ENCODE assay signal across 20 mouse cellular contexts in the genomic region with DNA sequence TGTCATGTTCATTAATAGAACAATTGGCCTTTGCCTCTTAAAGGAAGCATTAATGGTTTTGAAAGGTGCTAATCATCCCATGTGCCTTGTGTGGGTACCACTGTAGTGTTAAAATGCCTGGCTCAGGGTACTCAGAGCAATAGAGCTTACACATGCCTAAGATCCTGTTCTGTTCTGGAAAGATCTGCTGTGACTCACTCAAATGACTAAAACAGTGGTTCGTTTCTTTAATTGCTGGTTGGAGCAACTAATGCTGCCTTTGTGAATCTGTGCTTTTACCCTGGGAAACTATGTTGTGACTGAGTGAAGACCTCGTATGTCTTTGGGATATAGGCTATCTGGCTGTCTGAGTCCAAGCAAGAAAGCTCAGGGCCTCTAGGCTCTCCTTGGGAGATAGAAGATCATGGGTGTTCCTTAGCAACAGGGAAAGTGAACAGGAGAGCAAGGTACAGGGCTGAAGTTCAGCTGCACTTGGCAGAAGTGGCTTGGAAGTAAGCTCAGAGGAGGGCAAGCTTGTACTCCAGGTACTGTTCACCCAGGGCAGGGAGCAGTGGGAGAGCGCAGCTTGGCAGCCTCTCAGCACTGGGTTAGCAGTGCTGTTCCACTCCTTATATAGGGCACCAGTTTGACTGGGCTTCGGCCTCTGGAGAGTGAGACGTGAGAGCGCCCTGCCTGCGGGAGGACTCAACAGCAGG. TPM values are rescaled to one million over a fixed set of nuclear protein-coding genes. Genes with fewer than 3 reads are reported as not detected.
DNase-seq lines count a peak whose midpoint lies in the region; ATAC-seq and TF ChIP-seq lines count a peak whose summit lies in the region.
"Had no signal": no experiment of that assay in that cellular context is flagged by ENCODE, and none has a peak within 500 bp of the region (broad histone marks: within the 10 kb centered on the region; RNA-seq: fewer than 3 reads in every experiment).

No protein-coding gene starts in this region.

- no peaks in the 10 kb centered on the region for H3K27me3 ChIP-seq in liver, adult 2 months (ENCODE audit: control insufficient read depth, insufficient read depth, low read length)
- no peaks in the 10 kb centered on the region for H3K27me3 ChIP-seq in kidney, postnatal 0 days (ENCODE audit: insufficient read depth, low read length)
- H3K27me3 ChIP-seq: embryonic facial prominence, embryonic 12.5 days; heart, embryonic 13.5 days; hindbrain, embryonic 15.5 days had no signal

- H3K4me2 ChIP-seq in kidney, postnatal 0 days (ENCODE audit: low read length): no peak overlapping the region
- H3K4me2 ChIP-seq: embryonic facial prominence, embryonic 12.5 days; heart, embryonic 13.5 days; hindbrain, embryonic 15.5 days had no signal

- no peaks in the 10 kb centered on the region for H3K36me3 ChIP-seq in liver, adult 2 months (ENCODE audit: control insufficient read depth, insufficient read depth, low read length)
- H3K36me3 ChIP-seq in kidney, postnatal 0 days (ENCODE audit: insufficient read depth, low read length): peaks cover 5% of the 10 kb centered on the region; the same call in 1 of the 2 replicates

- H3K79me2 ChIP-seq in liver, adult 2 months (ENCODE audit: control insufficient read depth, insufficient read depth, low read length): no peaks in the 10 kb centered on the region

- no peaks in the 10 kb centered on the region for H3K9me3 ChIP-seq in kidney, postnatal 0 days (replicated peaks; ENCODE audit: low read length)
- H3K9me3 ChIP-seq: embryonic facial prominence, embryonic 12.5 days; heart, embryonic 13.5 days; hindbrain, embryonic 15.5 days had no signal

- H3K27ac ChIP-seq in liver, adult 2 months (replicated peaks; ENCODE audit: insufficient read depth, low read depth, low read length): peak overlapping the region; percentile 73
- peak overlapping the region; percentile 72 for H3K27ac ChIP-seq in kidney, postnatal 0 days
- H3K27ac ChIP-seq: embryonic facial prominence, embryonic 12.5 days; heart, embryonic 13.5 days; hindbrain, embryonic 15.5 days had no signal

- 61% methylated on average over 7 of the region's 7 CpGs for WGBS in liver, adult 2 months
- 88% methylated on average over 7 of the region's 7 CpGs for WGBS in kidney, postnatal 0 days

- peaks cover 31% of the 10 kb centered on the region for H3K4me1 ChIP-seq in liver, adult 2 months (ENCODE audit: control insufficient read depth, insufficient read depth, low read length)
- peaks cover 13% of the 10 kb centered on the region for H3K4me1 ChIP-seq in kidney, postnatal 0 days (replicated peaks; ENCODE audit: insufficient read depth, low read length)
- H3K4me1 ChIP-seq: embryonic facial prominence, embryonic 12.5 days; hindbrain, embryonic 15.5 days had no signal

- peak overlapping the region; percentile 1 for H3K9ac ChIP-seq in liver, adult 2 months (ENCODE audit: low read depth, low read length)
- no peak overlapping the region for H3K9ac ChIP-seq in kidney, postnatal 0 days (ENCODE audit: low read depth, low read length)
- H3K9ac ChIP-seq: embryonic facial prominence, embryonic 12.5 days; heart, embryonic 13.5 days; hindbrain, embryonic 15.5 days had no signal

- TF ChIP-seq POLR2A in liver, adult 2 months (IDR thresholded peaks at IDR 0.05; ENCODE audit: extremely low read depth, insufficient read depth, low read length): no peak

- DNase-seq in adrenal gland, adult (ENCODE audit: inconsistent age in 2 of 2, low spot score in 1 of 2): peak; percentile 18 to 82
- no peak for DNase-seq in adrenal gland, postnatal 14 days
- peak; percentile 93 for DNase-seq in liver, adult 2 months (ENCODE audit: extremely low read depth, low read depth, low spot score)
- DNase-seq in liver: no peak
- peak; percentile 28 for DNase-seq in kidney, postnatal 0 days (ENCODE audit: low spot score)
- no peak for DNase-seq in gastrocnemius, postnatal 25 days
- no peak for DNase-seq in layer of hippocampus, adult 18-20 months (ENCODE audit: low spot score in 2 of 2)
- DNase-seq: cerebellum, adult 9-10 months; heart, postnatal 4 days; midbrain, embryonic 14.5 days; thymus, adult 18-20 months had no signal

- TF ChIP-seq CTCF in liver, adult 2 months (IDR thresholded peaks at IDR 0.05; ENCODE audit: low read depth, low read length): no peak
- no peak for TF ChIP-seq CTCF in kidney, postnatal 0 days (IDR thresholded peaks at IDR 0.05; ENCODE audit: low read depth)

- no peak overlapping the region for H3K4me3 ChIP-seq in liver, adult 2 months (ENCODE audit: insufficient read depth, low read depth, low read length)
- no peak overlapping the region for H3K4me3 ChIP-seq in kidney, postnatal 0 days (replicated peaks; ENCODE audit: low read depth, low read length)
- H3K4me3 ChIP-seq: embryonic facial prominence, embryonic 12.5 days; erythroblast, embryonic 14.5 days; heart, embryonic 13.5 days; hindbrain, embryonic 15.5 days; myocyte had no signal

- ATAC-seq in kidney, postnatal 0 days (replicated peaks; ENCODE audit: low FRiP score, low read depth): peak; percentile 70
- no peak for ATAC-seq in inflammation-experienced regulatory T-cells, adult 6 months
- ATAC-seq: activated CD4-positive, CD25-positive, alpha-beta regulatory T cell, adult 4 months; forebrain, embryonic 16.5 days; lung, postnatal 0 days had no signal

RNA-seq across cellular contexts. Expression of gene Mnt, which starts 7.8 kb away (rescaled TPM):
- total RNA-seq in adrenal gland, postnatal 14 days (2021): 22.8 and 29.9 TPM in 2 replicates
- total RNA-seq in liver, adult 2 months (2014; rRNA removed): 1.0 and 1.1 TPM in 2 replicates
- 4.1 and 4.7 TPM in 2 replicates for polyA plus RNA-seq in liver, adult 2 months (2012; rRNA removed)
- polyA plus RNA-seq in kidney, postnatal 0 days (2015; fragmentation: Nextera tagmentation; extraction: Ambion mirVana): 5.5 and 5.7 TPM in 2 replicates
- 1 to 10 TPM; 4.8 to 6.5 (median 6.3) TPM for polyA plus RNA-seq in inflammation-experienced regulatory T-cells, adult 6 months (2017; shearing (Covaris generic))
- 1 to 10 TPM; 5.3 to 5.6 TPM for total RNA-seq in gastrocnemius, postnatal 25 days (2021)
- 10 to 100 TPM; 33.5 to 36.5 TPM for total RNA-seq in layer of hippocampus, adult 18-20 months (2021)

RNA-seq across cellular contexts. Expression of gene Mettl16, which starts 52.3 kb away (rescaled TPM):
- 24.1 and 29.2 TPM in 2 replicates for total RNA-seq in adrenal gland, postnatal 14 days (2021)
- total RNA-seq in liver, adult 2 months (2014; rRNA removed): 4.5 and 5.1 TPM in 2 replicates
- 2.7 and 3.4 TPM in 2 replicates for polyA plus RNA-seq in liver, adult 2 months (2012; rRNA removed)
- 27.1 and 31.6 TPM in 2 replicates for polyA plus RNA-seq in kidney, postnatal 0 days (2015; fragmentation: Nextera tagmentation; extraction: Ambion mirVana)
- polyA plus RNA-seq in inflammation-experienced regulatory T-cells, adult 6 months (2017; shearing (Covaris generic)): 10 to 100 TPM; 29.2 to 32.2 (median 31.5) TPM
- total RNA-seq in gastrocnemius, postnatal 25 days (2021): 10 to 100 TPM in 1 of 2 experiments, 1 to 10 TPM in 1; 8.4 to 10.9 TPM
- total RNA-seq in layer of hippocampus, adult 18-20 months (2021): 10 to 100 TPM; 31.4 to 32.5 TPM

Comparison
In these comparisons a context has a peak if more than half of its experiments do, and no peak if none do; other contexts are left out.
1. DNase-seq: peak in adrenal gland, adult (2 of 2), liver, adult 2 months (single experiment) and kidney, postnatal 0 days (single experiment); none in adrenal gland, postnatal 14 days (single experiment), liver (single experiment), gastrocnemius, postnatal 25 days (single experiment) and layer of hippocampus, adult 18-20 months (0 of 2).